Mouse (Mus musculus) spleen, postnatal 10 days (tissue): ENCODE results near the gene Guca2a.
A peak's percentile ranks its signal among the peaks of the same experiment; 100 is the strongest.
"Not testable (repeated sequence)": the region's sequence is repeated elsewhere in the genome, so short reads cannot be mapped to it uniquely, and the experiment has no call there.

Source experiments
- DNase-seq, 2 experiments: peaks; one replicate each; pipeline ENCODE4 v3.0.0; 2021 to 2022; ENCODE audit warnings: low spot score in 2 of 2

The Guca2a gene

GRCm38 (mm10) chr4:119637176-119637845 lies at the start of gene Guca2a:
Gene Guca2a (plus strand): TSS chr4:119637704.
- DNase-seq: no peak

- DNase-seq: no peak
Measured at GRCm38 (mm10) chr4:119588037-119588436, 49.5 kb upstream of the Guca2a start.

- DNase-seq: no peak
Measured at GRCm38 (mm10) chr4:119589423-119589822, 48.1 kb upstream of the Guca2a start.

GRCm38 (mm10) chr4:119590027-119590426 lies 47.5 kb upstream of the Guca2a start:
- no peak for DNase-seq

- DNase-seq: no peak
Measured at GRCm38 (mm10) chr4:119592479-119592878, 45.0 kb upstream of the Guca2a start.

- DNase-seq: no peak
Measured at GRCm38 (mm10) chr4:119594331-119594730, 43.2 kb upstream of the Guca2a start.

- DNase-seq: no peak
Measured at GRCm38 (mm10) chr4:119599605-119600004, 37.9 kb upstream of the Guca2a start.

GRCm38 (mm10) chr4:119609488-119609887 lies 28.0 kb upstream of the Guca2a start:
- peak in 1 of 2 experiments; percentile 32 for DNase-seq

- DNase-seq: no peak
Measured at GRCm38 (mm10) chr4:119614078-119614477, 23.4 kb upstream of the Guca2a start.

- no peak for DNase-seq
Measured at GRCm38 (mm10) chr4:119614724-119615123, 22.8 kb upstream of the Guca2a start.

- no peak for DNase-seq
Measured at GRCm38 (mm10) chr4:119626081-119626645, 11.3 kb upstream of the Guca2a start.

GRCm38 (mm10) chr4:119626876-119627275 lies 10.6 kb upstream of the Guca2a start:
- DNase-seq: no peak

- no peak for DNase-seq
Measured at GRCm38 (mm10) chr4:119627317-119627716, 10.2 kb upstream of the Guca2a start.

GRCm38 (mm10) chr4:119628363-119628762 lies 9.1 kb upstream of the Guca2a start:
- DNase-seq: not testable (repeated sequence)

GRCm38 (mm10) chr4:119631115-119631919 lies 6.2 kb upstream of the Guca2a start:
- peak in 1 of 2 experiments; percentile 56 for DNase-seq

GRCm38 (mm10) chr4:119632721-119633120 lies 4.8 kb upstream of the Guca2a start:
- no peak for DNase-seq

GRCm38 (mm10) chr4:119633342-119633741 lies 4.2 kb upstream of the Guca2a start:
- DNase-seq: no peak

GRCm38 (mm10) chr4:119633948-119634347 lies 3.6 kb upstream of the Guca2a start:
- DNase-seq: no peak

GRCm38 (mm10) chr4:119634908-119635660 lies 2.4 kb upstream of the Guca2a start:
- DNase-seq: no peak

GRCm38 (mm10) chr4:119635686-119636085 lies 1.8 kb upstream of the Guca2a start:
- DNase-seq: no peak

GRCm38 (mm10) chr4:119636731-119637130 lies 773 bp upstream of the Guca2a start:
- no peak for DNase-seq

GRCm38 (mm10) chr4:119637946-119638345 lies 442 bp downstream of the Guca2a start:
- DNase-seq: no peak
